12 mouse cellular contexts compared by ENCODE assay signal in the genomic region with DNA sequence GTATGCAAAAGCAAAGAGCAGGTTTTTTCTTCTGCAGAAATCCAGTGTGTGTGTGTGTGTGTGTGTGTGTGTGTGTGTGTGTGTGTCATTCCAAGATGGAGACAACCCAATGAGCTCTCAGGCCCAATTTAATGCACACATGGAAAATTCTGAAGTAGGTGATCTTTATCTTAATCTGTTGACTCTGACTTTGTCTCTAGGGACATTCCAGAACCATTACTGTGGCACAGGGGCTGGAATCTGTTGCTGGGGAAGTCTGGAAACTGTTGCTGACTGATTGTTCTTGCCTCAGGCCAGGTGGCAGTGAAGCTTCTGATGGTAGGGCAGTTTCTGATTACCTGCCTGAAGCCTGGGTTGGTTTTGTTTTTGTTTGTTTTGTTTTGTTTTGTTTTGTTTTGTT.
"Had no signal": no experiment of that assay in that cellular context is flagged by ENCODE, and none has a peak within 500 bp of the region (broad histone marks: within the 10 kb centered on the region; RNA-seq: fewer than 3 reads in every experiment).

No protein-coding gene starts in this region.

- H3K36me3 ChIP-seq: kidney, embryonic 15.5 days; limb, embryonic 15.5 days; liver, embryonic 12.5 days; midbrain, embryonic 15.5 days; neural tube, embryonic 12.5 days had no signal

- H3K4me1 ChIP-seq: kidney, embryonic 15.5 days; limb, embryonic 15.5 days; liver, embryonic 12.5 days; midbrain, embryonic 15.5 days; neural tube, embryonic 12.5 days had no signal

- H3K9me3 ChIP-seq: kidney, embryonic 15.5 days; limb, embryonic 15.5 days; liver, embryonic 12.5 days; midbrain, embryonic 15.5 days; neural tube, embryonic 12.5 days had no signal

- H3K4me3 ChIP-seq: kidney, embryonic 15.5 days; left cerebral cortex, adult 2 months; limb, embryonic 15.5 days; liver, embryonic 12.5 days; midbrain, embryonic 15.5 days; neural tube, embryonic 12.5 days had no signal

- H3K27ac ChIP-seq: kidney, embryonic 15.5 days; left cerebral cortex, adult 2 months; limb, embryonic 15.5 days; liver, embryonic 12.5 days; midbrain, embryonic 15.5 days; neural tube, embryonic 12.5 days had no signal

- H3K27me3 ChIP-seq: kidney, embryonic 15.5 days; limb, embryonic 15.5 days; liver, embryonic 12.5 days; midbrain, embryonic 15.5 days; neural tube, embryonic 12.5 days had no signal

- H3K9ac ChIP-seq: kidney, embryonic 15.5 days; limb, embryonic 15.5 days; liver, embryonic 12.5 days; lung, embryonic 14.5 days; midbrain, embryonic 15.5 days; neural tube, embryonic 12.5 days had no signal

- H3K4me2 ChIP-seq: kidney, embryonic 15.5 days; limb, embryonic 15.5 days; liver, embryonic 12.5 days; lung, embryonic 14.5 days; midbrain, embryonic 11.5 days; midbrain, embryonic 15.5 days; neural tube, embryonic 12.5 days had no signal

- ATAC-seq: liver, embryonic 12.5 days; midbrain, embryonic 15.5 days had no signal

- DNase-seq: kidney, postnatal 14 days; lung, embryonic 14.5 days; lung, postnatal 10 days; lung, postnatal 4 days; thymus, postnatal 36 days had no signal
